Mouse (Mus musculus) olfactory bulb, adult 2 months (tissue): Measurements from ENCODE around the gene Cep41.

Experiments
- CTCF ChIP-seq: fragments of 200-500 bp; IDR thresholded peaks from 2 replicates; pipeline ENCODE4 v1.5.1; 2012; ENCODE audit warnings: low read depth, mild to moderate bottlenecking, low read length, moderate library complexity; ENCODE audit not compliant: insufficient read depth
- POLR2A ChIP-seq: fragments of 200-500 bp; IDR thresholded peaks from 2 replicates; pipeline ENCODE4 v1.6.1; 2012; ENCODE audit warnings: mild to moderate bottlenecking, low read depth, low read length, moderate library complexity; ENCODE audit not compliant: insufficient read depth

DNA sequence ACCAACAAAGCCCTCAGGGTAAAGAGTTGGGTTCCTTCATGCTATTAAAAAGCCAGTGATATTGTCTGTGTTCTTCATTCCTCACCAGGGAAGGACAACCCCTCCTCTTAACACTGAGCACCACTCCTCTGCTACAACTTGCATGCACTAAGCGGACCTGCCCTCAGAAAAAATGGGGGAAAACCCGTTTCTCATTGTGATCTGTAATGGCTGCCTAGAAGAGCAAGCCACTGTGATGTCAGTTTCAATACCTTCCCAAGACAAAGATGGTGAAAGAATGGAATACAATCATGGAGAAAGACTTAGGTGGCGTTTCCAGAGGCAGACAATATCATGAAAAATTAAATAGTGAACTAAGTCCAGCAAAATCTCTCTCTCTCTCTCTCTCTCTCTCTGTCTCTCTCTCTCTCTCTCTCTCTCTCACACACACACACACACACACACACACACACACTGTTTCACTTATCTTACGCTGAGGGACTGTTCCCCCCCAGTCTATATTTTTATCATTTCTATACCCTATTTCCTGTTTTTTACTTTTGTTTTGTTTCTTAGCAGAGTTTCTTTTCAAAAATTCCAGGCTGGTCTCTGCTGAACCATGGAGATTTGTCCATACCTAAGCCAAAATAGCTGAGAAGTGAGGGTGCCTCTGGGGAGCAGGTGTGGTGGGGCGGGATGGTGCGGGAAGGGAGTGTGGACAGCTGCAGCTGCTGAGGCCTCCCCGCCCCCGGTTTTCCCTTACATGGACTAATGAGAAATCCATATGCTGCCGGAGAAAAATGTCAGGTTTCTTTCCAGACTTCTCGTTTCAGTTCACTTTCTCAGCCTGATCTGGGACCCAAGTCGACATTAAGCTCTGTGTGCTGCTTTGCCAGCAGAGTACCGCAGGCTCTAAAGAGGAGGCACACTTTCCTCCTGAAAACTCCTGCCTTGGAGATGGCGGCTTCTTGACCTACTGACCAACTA is 11.3 kb downstream of the Cep41 start:
- TF ChIP-seq CTCF (no peak), POLR2A (no peak)
